Mouse (Mus musculus) adrenal gland, postnatal 25 days (tissue): ENCODE measurements around the gene Tctn1. TPM values are rescaled to one million over a fixed set of nuclear protein-coding genes. Genes with fewer than 3 reads are reported as not detected.

Source experiments
- DNase-seq: peaks from one replicate; pipeline ENCODE4 v3.0.0; 2021; ENCODE audit warnings: mixed read lengths
- total RNA-seq: library from RNA; stranded (reverse); gene quantifications from 2 replicates; pipeline ENCODE4 v1.2.3, GENCODE M21; 2021

Gene Tctn1
- total RNA-seq, 1 experiment from 2014 or later, result 19.0 TPM

DNA sequence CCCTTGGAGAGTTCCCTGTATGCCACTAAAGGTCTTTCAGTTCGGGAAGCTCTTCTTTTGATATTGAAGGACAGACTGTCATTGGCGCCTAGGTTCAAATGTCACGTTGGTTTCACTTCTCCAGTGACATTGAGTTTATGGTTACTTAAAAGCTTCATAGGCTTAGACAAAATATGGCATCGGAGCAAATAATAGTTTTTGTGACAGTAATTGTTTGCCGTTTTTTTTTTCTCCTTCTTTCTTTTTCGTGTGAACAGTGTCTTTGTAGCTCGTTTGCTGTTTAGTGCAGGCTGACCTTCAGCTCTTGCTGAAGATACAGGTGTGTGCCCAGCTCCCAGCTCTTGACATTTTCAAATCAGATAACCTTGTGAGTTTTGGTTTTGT is 21.5 kb upstream of the Tctn1 start:
- no peak for DNase-seq

DNA sequence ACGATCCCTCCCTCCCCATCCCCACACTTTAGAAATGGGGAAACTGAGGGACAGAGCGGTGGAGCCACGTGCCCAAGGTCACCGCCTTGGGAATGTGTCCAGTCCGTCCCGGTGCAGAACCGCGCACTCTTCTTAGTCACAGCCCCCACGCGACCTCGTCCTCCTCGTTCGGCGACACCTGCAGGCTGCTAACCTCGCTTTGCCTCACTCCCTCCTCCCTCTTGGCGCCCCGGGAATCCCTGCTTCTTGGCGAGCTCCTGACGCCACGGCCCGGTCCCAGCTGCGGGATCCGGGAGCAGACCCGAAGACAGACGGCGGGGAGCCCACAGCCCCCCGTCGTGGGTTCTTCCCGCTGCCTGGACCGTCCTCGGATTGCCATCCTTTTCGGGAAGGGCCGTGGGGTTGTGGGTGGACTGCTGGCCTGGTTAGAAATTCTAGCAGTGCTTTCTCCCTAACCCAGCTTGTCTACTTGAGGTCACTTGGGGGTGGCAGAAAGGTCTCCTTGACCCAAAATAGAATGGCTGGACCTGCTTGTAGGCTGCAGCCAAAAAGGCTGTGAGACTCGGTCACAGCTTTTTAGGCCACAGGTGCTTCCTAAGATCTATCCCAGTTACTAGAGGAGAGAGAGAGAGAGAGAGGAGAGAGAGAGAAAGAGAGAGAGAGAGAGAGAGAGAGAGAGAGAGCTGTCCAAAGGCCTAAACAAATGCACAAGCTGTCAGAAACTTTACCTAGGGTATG is 20.9 kb upstream of the Tctn1 start:
- DNase-seq, result peak; percentile 72

DNA sequence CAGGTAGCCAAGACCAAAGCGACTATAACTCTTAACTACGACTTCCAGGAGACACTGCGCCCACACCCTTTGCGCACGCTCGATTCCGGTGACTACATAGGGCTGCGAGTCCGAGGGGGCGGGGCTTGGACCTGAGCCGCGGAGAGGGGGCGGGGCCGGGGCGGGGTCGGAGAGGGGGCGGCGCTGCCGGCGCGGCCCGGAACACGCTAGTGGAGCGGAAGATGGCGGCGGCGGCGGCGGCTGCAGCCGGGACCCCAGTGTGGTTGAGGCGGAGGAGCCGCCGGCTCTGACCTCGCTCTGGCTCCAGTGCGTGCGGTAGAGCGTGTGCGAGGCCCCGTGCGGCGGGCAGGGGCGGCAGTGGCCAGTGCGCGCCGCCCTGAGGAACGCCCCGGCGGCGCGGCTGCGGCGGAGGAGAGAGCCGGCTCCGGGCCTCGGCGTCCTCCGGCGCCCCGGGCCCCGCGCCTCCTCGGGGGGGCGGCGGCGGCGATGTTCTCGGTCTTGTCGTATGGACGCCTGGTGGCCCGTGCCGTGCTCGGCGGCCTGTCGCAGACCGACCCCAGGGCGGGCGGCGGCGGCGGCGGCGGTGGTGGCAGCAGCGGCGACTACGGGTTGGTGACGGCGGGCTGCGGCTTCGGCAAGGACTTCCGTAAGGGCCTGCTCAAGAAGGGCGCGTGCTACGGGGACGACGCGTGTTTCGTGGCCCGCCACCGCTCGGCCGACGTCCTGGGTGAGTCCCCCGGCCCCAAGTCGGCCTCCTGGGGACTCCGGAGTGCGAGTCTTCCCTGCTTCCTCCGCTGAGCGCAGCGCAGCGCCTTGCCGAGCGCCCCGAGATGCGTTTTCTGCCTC is 20.1 kb upstream of the Tctn1 start, which contains the start of gene Pptc7:
Gene Pptc7, plus strand, starts transcription at position 183 of the 846 bp plus-strand sequence.
- peak; percentile 94 for DNase-seq

DNA sequence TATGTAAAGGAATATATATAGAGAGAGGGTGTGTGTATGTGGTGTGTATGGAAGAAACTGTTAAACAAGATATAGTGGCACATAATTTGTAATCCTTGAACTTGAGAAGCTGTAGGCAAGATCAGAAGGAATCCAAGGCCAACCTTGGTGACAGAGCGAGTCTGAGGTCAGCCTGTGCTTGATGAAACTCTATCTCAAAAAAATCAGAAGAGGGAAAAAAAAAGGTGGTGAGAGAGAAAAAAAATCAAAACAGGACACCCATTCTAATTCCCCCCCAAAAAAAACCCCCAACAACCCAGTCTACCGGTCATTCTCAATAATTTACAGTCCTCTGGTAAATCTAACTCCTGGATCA is 19.5 kb upstream of the Tctn1 start:
- no peak for DNase-seq

GRCm38 (mm10) chr5:122280827-122281462 is 16.7 kb upstream of the Tctn1 start:
- DNase-seq, result no peak

DNA sequence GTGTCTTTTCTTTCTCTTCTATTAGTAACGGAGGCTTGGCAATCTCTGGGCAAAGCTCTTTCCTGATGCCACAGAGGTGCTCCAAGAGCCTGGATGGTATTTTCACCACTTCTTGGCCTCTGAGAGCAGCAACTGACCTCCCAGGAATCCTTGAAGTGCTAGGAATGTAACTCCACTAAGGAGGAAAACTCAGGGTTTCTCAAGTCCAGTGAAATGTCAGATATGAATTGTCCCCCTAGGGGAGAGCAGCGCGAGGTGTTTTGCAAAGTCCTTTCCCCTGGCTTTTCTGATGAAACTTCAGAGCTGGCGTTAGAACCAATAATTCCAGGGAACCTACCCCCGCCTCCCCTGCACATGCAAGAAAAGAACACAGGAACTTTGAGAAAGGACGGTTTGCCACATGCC is 16.2 kb upstream of the Tctn1 start:
- DNase-seq, result no peak

DNA sequence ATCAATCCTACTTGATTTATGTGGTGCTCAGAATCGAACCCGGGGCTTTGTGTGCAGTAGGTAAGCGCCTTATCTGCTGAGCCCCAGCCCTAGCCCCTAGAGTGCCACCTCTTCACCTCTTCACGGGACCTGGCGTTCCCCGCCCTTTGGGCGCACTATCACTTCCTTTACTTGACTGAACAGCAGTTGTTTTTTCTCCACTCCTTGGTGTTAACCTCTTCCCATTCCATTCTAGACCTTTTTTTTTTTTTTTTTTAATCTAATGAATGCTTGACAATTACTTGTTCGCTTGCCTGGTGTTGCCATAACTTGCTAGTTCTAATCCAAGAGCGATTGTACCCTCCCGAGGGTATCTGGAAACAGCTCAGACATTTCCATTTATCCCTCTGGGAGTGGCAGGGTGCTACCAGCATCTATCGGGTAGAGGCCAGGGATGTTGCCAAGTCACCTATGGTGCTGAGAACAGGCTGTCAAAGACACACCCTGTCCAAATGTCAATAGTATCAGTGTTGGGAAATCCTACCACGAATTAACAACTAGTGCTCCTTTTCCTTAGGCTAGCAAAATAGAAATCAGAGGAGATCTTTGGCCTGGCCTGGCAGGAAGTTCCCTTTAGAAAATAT is 15.7 kb upstream of the Tctn1 start:
- DNase-seq, result no peak

- no peak for DNase-seq
Observed at GRCm38 (mm10) chr5:122278946-122279345, 14.7 kb upstream of the Tctn1 start.

DNA sequence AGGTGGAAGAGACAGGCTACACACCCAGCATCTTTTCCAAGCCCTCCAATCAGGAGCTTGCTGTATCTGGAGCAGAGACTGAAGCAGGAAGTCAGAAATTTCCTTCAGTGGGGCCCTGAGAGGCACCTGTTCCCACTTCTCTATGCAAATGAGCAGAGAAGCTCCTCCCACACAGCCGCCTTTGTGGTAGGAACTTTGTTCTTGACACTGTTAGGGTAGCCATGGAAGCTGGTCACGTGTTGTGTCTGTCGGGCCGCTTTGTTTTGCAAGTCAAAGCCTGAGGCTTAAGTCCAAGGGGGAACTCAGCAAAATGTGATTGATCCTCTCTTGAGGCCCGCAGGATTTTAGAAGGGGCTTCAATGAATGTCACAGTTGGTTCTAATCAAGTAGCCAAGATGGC is 10.5 kb upstream of the Tctn1 start:
- DNase-seq, result no peak

- DNase-seq, result no peak
Observed at GRCm38 (mm10) chr5:122272821-122273220, 8.6 kb upstream of the Tctn1 start.

DNA sequence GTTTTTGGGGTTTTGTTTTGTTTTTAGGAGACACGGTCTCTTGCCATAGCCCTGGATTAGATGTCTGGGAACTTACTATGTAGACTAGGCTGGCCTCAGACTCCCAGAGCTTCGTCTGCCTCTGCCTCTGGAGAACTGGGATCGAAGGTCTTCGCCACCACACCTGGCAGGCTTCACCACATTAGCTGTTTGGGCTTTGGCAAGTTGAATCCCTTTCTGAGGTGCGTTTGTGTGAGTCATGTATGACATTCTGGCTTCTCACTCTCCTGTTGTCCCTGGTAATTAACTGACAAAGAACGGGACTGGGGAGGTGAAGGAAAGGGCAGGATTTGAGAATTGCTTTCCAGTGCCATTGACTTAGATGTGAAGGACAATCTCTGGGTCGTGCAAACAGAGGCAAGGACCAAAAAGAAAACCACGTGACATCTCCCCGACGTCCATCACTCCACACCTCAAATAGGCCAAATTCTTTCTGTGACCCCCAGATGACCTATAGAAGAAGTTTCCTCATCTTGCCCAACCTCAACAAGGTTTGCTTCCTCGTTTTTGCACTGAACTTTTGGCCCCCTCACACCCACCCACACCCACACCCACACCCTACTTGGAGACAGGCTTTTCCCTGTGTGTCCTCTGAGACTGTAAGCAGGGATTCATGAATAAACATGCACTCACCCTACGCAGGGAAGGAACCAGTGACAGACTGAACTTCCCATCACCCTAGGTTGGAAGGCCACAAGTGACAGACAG is 4.8 kb upstream of the Tctn1 start:
- no peak for DNase-seq

GRCm38 (mm10) chr5:122267899-122268298 is 3.6 kb upstream of the Tctn1 start:
- peak; percentile 69 for DNase-seq

DNA sequence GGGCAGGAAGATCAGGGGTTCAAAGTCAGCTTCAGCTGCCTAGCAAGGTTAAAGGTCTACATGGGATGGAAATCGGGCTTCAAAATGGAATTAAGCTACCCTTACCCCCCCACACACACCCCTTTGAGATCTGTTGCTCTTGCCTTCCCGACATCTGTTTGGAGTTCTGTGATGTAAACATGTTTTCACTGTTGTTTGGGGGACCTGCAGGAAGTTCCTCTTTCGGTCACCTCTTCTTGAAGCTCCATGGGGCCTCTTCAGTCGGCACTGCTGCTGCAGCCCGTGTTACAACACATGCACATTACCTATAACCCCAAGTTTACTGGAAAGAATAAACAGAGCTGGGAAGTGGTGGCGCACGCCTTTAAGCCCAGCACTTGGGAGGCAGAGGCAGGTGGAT is 2.9 kb upstream of the Tctn1 start:
- DNase-seq, result no peak

- DNase-seq, result no peak
Observed at GRCm38 (mm10) chr5:122265942-122266341, 1.7 kb upstream of the Tctn1 start.

DNA sequence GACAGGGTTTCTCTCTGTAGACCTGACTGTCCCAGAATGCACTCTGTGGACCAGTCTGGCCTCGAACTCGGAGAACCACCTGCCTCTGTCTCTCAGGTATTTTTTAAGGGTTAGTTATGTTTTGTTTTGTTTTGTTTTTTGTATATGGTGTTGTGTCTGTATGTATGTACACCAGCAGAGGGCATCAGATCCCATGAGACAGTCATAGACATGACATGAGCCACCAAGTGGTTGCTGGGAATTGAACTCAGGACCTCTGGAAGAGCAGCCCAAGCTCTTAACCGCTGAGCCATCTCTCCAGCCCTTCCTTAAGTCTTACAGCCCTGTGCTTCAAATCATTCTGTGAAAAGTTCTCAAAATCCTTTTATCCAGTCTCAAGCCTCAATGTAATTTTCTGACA is 927 bp upstream of the Tctn1 start:
- DNase-seq, result no peak

DNA sequence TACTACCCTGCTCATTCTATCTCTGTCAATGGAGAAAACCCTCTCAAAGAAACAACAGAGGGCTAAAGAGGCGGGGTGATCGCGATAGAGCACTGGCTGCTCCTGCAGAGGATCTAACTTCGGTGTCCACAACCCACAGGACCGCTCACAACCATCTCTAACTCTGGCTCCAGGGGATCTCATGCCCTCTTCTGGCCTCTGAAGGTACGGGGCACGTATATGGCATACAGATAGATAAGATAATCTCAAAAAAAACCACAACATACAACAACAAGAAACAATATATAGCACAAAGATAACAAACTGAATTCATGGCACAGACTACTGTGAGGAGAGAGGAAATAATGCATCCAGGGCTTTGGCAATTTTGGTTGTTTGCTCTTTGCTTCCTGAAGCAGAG is 2.2 kb downstream of the Tctn1 start:
- DNase-seq, result no peak

- no peak for DNase-seq
Observed at GRCm38 (mm10) chr5:122258027-122258741, 6.1 kb downstream of the Tctn1 start.

GRCm38 (mm10) chr5:122251895-122252606 is 12.2 kb downstream of the Tctn1 start:
- DNase-seq, result no peak

DNA sequence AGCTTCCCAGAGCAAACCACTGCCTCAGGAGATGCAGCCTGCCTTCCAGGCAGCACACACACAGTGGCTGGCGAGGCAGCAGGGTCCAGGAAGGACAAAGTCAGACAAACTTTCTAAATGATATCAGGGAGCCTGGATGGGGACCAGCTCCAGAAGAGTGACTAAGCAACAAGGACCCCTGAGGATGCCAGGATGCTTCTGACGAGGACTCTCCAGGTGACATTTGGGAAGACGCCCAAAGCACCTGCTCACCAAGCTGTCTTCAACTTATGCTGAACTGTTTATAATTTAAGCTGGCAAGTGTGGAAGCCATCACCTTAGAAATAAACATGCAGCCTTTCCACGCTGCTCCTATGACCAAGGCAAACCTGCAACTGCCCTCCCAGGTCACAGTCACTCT is 15.0 kb downstream of the Tctn1 start:
- DNase-seq, result no peak

- no peak for DNase-seq
Observed at GRCm38 (mm10) chr5:122247934-122248333, 16.3 kb downstream of the Tctn1 start.

DNA sequence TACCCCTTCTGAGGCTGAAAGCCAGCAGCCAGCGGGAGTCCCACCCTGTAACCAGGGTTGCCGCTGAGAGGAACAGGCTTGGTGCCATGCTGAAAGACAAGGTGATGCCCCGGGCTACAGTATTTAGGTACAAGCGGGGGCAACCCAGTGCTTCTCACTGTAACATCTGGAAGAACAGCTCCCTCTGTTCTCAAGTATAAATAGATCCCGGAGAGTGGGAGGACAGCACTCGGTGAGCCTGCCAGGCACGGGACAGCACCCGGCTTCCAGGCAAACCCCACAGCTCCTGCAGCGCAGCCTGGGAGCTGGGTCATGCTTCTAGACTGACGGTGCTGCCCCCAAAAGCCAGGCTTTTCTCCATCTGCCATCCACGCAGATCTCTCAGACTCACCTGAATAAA is 16.7 kb downstream of the Tctn1 start:
- DNase-seq, result no peak
